Mouse (Mus musculus): ENCODE measurements around the gene Fndc1. TPM values are rescaled to one million over a fixed set of nuclear protein-coding genes. Genes with fewer than 3 reads are reported as not detected.

The Fndc1 gene
- total and polyA plus RNA-seq, 2 experiments, result 0.02 to 0.83 TPM

- WGBS, result 63% methylated on average over 8 of the region's 8 CpGs
These were observed 33.8 kb upstream of the Fndc1 start for GRCm38 (mm10) chr17:7860845-7861360.

GRCm38 (mm10) chr17:7857658-7858057, 30.6 kb upstream of the Fndc1 start:
- 70% methylated on average over 6 of the region's 6 CpGs for WGBS
- H3K9ac ChIP-seq (ENCODE audit: low read depth, low read length), result no peak overlapping the region
- no peak for DNase-seq (ENCODE audit: extremely low read depth, low read depth, low spot score)
- no peaks in the 10 kb centered on the region for H3K79me2 ChIP-seq (ENCODE audit: control insufficient read depth, insufficient read depth, low read length)
- no peaks in the 10 kb centered on the region for H3K27me3 ChIP-seq (ENCODE audit: control insufficient read depth, insufficient read depth, low read length)
- H3K4me3 ChIP-seq (ENCODE audit: insufficient read depth, low read depth, low read length), result no peak overlapping the region
- no peaks in the 10 kb centered on the region for H3K4me1 ChIP-seq (ENCODE audit: control insufficient read depth, insufficient read depth, low read length)
- TF ChIP-seq CTCF (IDR thresholded peaks at IDR 0.05; ENCODE audit: low read depth, low read length), result no peak
- no peak for TF ChIP-seq POLR2A (IDR thresholded peaks at IDR 0.05; ENCODE audit: extremely low read depth, insufficient read depth, low read length)
- no peaks in the 10 kb centered on the region for H3K36me3 ChIP-seq (ENCODE audit: control insufficient read depth, insufficient read depth, low read length)
- H3K27ac ChIP-seq (replicated peaks; ENCODE audit: insufficient read depth, low read depth, low read length), result no peak overlapping the region

More at GRCm38 (mm10) chr17:7860845-7861360, 33.8 kb upstream of the Fndc1 start:
- Histone ChIP-seq H3K4me3 (ENCODE audit: insufficient read depth, low read depth, low read length) (no peak overlapping the region), H3K79me2 (ENCODE audit: control insufficient read depth, insufficient read depth, low read length) (no peaks in the 10 kb centered on the region), H3K27me3 (ENCODE audit: control insufficient read depth, insufficient read depth, low read length) (no peaks in the 10 kb centered on the region), H3K36me3 (ENCODE audit: control insufficient read depth, insufficient read depth, low read length) (no peaks in the 10 kb centered on the region), H3K4me1 (ENCODE audit: control insufficient read depth, insufficient read depth, low read length) (no peaks in the 10 kb centered on the region), H3K9ac (ENCODE audit: low read depth, low read length) (no peak overlapping the region), H3K27ac (replicated peaks; ENCODE audit: insufficient read depth, low read depth, low read length) (no peak overlapping the region)
- no peak for DNase-seq (ENCODE audit: extremely low read depth, low read depth, low spot score)
- TF ChIP-seq POLR2A (IDR thresholded peaks at IDR 0.05; ENCODE audit: extremely low read depth, insufficient read depth, low read length) (no peak), CTCF (IDR thresholded peaks at IDR 0.05; ENCODE audit: low read depth, low read length) (no peak)

GRCm38 (mm10) chr17:7855851-7856250, 28.7 kb upstream of the Fndc1 start:
- Histone ChIP-seq H3K27me3 (ENCODE audit: control insufficient read depth, insufficient read depth, low read length) (no peaks in the 10 kb centered on the region), H3K9ac (ENCODE audit: low read depth, low read length) (no peak overlapping the region), H3K4me3 (ENCODE audit: insufficient read depth, low read depth, low read length) (no peak overlapping the region), H3K79me2 (ENCODE audit: control insufficient read depth, insufficient read depth, low read length) (no peaks in the 10 kb centered on the region), H3K36me3 (ENCODE audit: control insufficient read depth, insufficient read depth, low read length) (no peaks in the 10 kb centered on the region), H3K4me1 (ENCODE audit: control insufficient read depth, insufficient read depth, low read length) (no peaks in the 10 kb centered on the region), H3K27ac (replicated peaks; ENCODE audit: insufficient read depth, low read depth, low read length) (no peak overlapping the region)
- 72% methylated on average over 8 of the region's 8 CpGs for WGBS
- TF ChIP-seq POLR2A (IDR thresholded peaks at IDR 0.05; ENCODE audit: extremely low read depth, insufficient read depth, low read length), result no peak
- TF ChIP-seq CTCF (IDR thresholded peaks at IDR 0.05; ENCODE audit: low read depth, low read length), result no peak
- no peak for DNase-seq (ENCODE audit: extremely low read depth, low read depth, low spot score)

GRCm38 (mm10) chr17:7851979-7852378, 24.9 kb upstream of the Fndc1 start:
- Histone ChIP-seq H3K27me3 (ENCODE audit: control insufficient read depth, insufficient read depth, low read length) (no peaks in the 10 kb centered on the region), H3K9ac (ENCODE audit: low read depth, low read length) (no peak overlapping the region), H3K79me2 (ENCODE audit: control insufficient read depth, insufficient read depth, low read length) (no peaks in the 10 kb centered on the region), H3K4me3 (ENCODE audit: insufficient read depth, low read depth, low read length) (no peak overlapping the region), H3K4me1 (ENCODE audit: control insufficient read depth, insufficient read depth, low read length) (no peaks in the 10 kb centered on the region), H3K36me3 (ENCODE audit: control insufficient read depth, insufficient read depth, low read length) (no peaks in the 10 kb centered on the region), H3K27ac (replicated peaks; ENCODE audit: insufficient read depth, low read depth, low read length) (no peak overlapping the region)
- TF ChIP-seq CTCF (IDR thresholded peaks at IDR 0.05; ENCODE audit: low read depth, low read length) (no peak), POLR2A (IDR thresholded peaks at IDR 0.05; ENCODE audit: extremely low read depth, insufficient read depth, low read length) (no peak)
- 49% methylated on average over 4 of the region's 4 CpGs for WGBS
- no peak for DNase-seq (ENCODE audit: extremely low read depth, low read depth, low spot score)

- TF ChIP-seq CTCF (IDR thresholded peaks at IDR 0.05; ENCODE audit: low read depth, low read length) (no peak), POLR2A (IDR thresholded peaks at IDR 0.05; ENCODE audit: extremely low read depth, insufficient read depth, low read length) (no peak)
- Histone ChIP-seq H3K36me3 (ENCODE audit: control insufficient read depth, insufficient read depth, low read length) (no peaks in the 10 kb centered on the region), H3K4me1 (ENCODE audit: control insufficient read depth, insufficient read depth, low read length) (no peaks in the 10 kb centered on the region), H3K79me2 (ENCODE audit: control insufficient read depth, insufficient read depth, low read length) (no peaks in the 10 kb centered on the region), H3K9ac (ENCODE audit: low read depth, low read length) (no peak overlapping the region), H3K27me3 (ENCODE audit: control insufficient read depth, insufficient read depth, low read length) (no peaks in the 10 kb centered on the region), H3K27ac (replicated peaks; ENCODE audit: insufficient read depth, low read depth, low read length) (no peak overlapping the region), H3K4me3 (ENCODE audit: insufficient read depth, low read depth, low read length) (no peak overlapping the region)
- WGBS, result 56% methylated on average over 8 of the region's 9 CpGs
- DNase-seq (ENCODE audit: extremely low read depth, low read depth, low spot score), result no peak
These were observed 24.4 kb upstream of the Fndc1 start for GRCm38 (mm10) chr17:7851527-7851926.

GRCm38 (mm10) chr17:7850246-7850645, 23.1 kb upstream of the Fndc1 start:
- Histone ChIP-seq H3K9ac (ENCODE audit: low read depth, low read length) (no peak overlapping the region), H3K27me3 (ENCODE audit: control insufficient read depth, insufficient read depth, low read length) (no peaks in the 10 kb centered on the region), H3K36me3 (ENCODE audit: control insufficient read depth, insufficient read depth, low read length) (no peaks in the 10 kb centered on the region), H3K27ac (replicated peaks; ENCODE audit: insufficient read depth, low read depth, low read length) (no peak overlapping the region), H3K4me1 (ENCODE audit: control insufficient read depth, insufficient read depth, low read length) (no peaks in the 10 kb centered on the region), H3K79me2 (ENCODE audit: control insufficient read depth, insufficient read depth, low read length) (no peaks in the 10 kb centered on the region), H3K4me3 (ENCODE audit: insufficient read depth, low read depth, low read length) (no peak overlapping the region)
- WGBS, result 82% methylated on average over 6 of the region's 6 CpGs
- DNase-seq (ENCODE audit: extremely low read depth, low read depth, low spot score), result no peak
- TF ChIP-seq POLR2A (IDR thresholded peaks at IDR 0.05; ENCODE audit: extremely low read depth, insufficient read depth, low read length) (no peak), CTCF (IDR thresholded peaks at IDR 0.05; ENCODE audit: low read depth, low read length) (no peak)

Measured in liver, adult 2 months (tissue).